Mouse (Mus musculus): ENCODE data around the gene Dcun1d4. TPM values are rescaled to one million over a fixed set of nuclear protein-coding genes. Genes with fewer than 3 reads are reported as not detected.

Gene Dcun1d4
- polyA plus RNA-seq, 1 experiment from 2014 or later = 68.3 TPM

DNA sequence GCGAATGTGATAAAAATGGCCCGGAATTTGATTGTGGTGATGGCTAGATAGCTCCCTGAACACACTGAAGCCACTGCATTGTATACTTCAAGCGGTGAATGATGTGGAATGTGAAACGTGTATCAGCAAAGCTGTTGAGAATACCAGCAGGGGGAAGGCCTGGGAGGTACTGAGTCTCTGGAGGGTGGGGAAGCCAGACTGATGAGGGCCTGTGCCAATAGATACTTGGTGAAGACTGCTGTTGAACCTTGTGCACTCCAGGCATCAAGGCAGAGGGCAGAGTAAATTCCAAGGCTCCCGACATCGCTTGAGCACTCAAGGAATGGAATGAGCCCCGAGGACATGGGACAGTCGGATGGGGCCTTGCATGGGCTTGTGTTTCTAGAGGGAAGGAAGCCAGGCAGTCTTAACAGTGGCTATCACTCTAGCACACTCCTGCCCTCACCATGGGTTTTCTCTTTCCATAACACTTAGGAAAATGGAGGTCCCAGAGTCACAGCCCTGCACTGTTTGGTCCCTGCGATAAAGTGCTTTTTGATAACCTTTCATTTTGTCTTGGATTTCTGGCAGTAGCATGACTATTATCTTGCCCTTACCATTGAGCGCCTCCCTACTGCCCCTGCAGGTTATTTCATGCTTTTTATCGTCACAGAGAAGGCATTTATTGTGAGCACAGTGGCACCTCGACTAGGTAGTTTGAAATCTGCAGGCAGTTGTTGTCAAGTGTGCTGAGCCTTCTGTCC lies 22.4 kb downstream of the Dcun1d4 start:
- Histone ChIP-seq H3K27me3 (ENCODE audit: control insufficient read depth, insufficient read depth, low read length) (no peaks in the 10 kb centered on the region), H3K4me3 (ENCODE audit: low read depth, low read length) (no peak overlapping the region), H3K4me2 (ENCODE audit: low read depth, low read length) (no peak overlapping the region), H3K9me3 (replicated peaks; ENCODE audit: control insufficient read depth, low read length) (no peaks in the 10 kb centered on the region), H3K9ac (replicated peaks; ENCODE audit: low read length) (no peak overlapping the region), H3K27ac (replicated peaks; ENCODE audit: low read depth, low read length) (no peak overlapping the region), H3K36me3 (replicated peaks; ENCODE audit: control insufficient read depth, insufficient read depth, low read depth, low read length) (no peaks in the 10 kb centered on the region), H3K4me1 (ENCODE audit: control insufficient read depth, insufficient read depth, low read length) (no peaks in the 10 kb centered on the region)
- no peak for ATAC-seq (replicated peaks; ENCODE audit: insufficient number of reproducible peaks, low FRiP score, low TSS enrichment, low read depth)
- peak; percentile 14 for DNase-seq (ENCODE audit: low spot score)
- 62% methylated on average over 12 of the region's 12 CpGs for WGBS

DNA sequence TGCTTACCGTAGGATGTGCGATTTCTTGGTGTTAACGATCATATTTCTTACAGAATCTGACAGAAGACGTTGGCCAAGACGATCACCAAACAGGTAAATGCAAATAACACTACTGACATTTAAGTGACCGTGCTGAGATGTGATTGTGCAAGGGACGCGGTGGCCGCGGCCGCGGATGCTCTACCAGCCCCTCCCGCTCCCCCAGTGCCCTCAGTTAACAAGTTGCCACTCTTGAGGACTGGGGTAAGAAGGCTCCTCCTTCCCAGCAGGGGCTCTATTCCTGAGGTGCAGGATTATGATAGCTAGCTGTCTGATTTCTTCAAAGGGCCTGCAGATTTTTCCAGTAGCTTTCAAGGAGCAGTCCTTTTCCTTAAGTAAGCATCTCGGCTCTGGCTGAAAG lies 30.3 kb downstream of the Dcun1d4 start:
- no peak for DNase-seq (ENCODE audit: low spot score)
- no peaks in the 10 kb centered on the region for H3K27me3 ChIP-seq (ENCODE audit: control insufficient read depth, insufficient read depth, low read length)
- H3K9me3 ChIP-seq (replicated peaks; ENCODE audit: control insufficient read depth, low read length) = no peaks in the 10 kb centered on the region
- H3K36me3 ChIP-seq (replicated peaks; ENCODE audit: control insufficient read depth, insufficient read depth, low read depth, low read length) = no peaks in the 10 kb centered on the region; the same call in 1 of the 2 replicates
- 89% methylated on average over 14 of the region's 14 CpGs for WGBS
- H3K27ac ChIP-seq (replicated peaks; ENCODE audit: low read depth, low read length) = no peak overlapping the region
- no peak overlapping the region for H3K4me3 ChIP-seq (ENCODE audit: low read depth, low read length)
- no peak for ATAC-seq (replicated peaks; ENCODE audit: insufficient number of reproducible peaks, low FRiP score, low TSS enrichment, low read depth)
- no peak overlapping the region for H3K9ac ChIP-seq (replicated peaks; ENCODE audit: low read length)
- H3K4me1 ChIP-seq (ENCODE audit: control insufficient read depth, insufficient read depth, low read length) = no peaks in the 10 kb centered on the region
- H3K4me2 ChIP-seq (ENCODE audit: low read depth, low read length) = no peak overlapping the region

DNA sequence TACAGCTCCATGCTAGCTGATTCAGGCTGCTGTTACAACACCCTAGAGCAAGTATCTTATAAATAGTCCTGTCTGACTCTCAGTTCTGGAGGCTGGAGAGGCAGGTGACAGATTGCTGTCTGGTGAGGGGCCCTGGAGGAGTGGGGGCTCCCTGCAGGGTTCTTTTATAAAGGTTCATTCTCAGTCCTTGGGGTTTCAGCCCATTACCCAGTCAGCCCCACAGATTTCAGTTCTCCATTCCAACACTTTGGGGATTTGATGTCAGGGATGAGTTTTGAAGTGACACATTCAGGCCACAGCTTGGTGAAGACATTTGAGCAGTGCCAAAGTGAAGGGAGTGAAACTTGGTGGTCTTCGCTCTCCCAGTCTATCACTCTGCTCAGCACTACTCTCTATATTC lies 31.4 kb downstream of the Dcun1d4 start:
- H3K27me3 ChIP-seq (ENCODE audit: control insufficient read depth, insufficient read depth, low read length) = no peaks in the 10 kb centered on the region
- DNase-seq (ENCODE audit: low spot score) (no peak), ATAC-seq (replicated peaks; ENCODE audit: insufficient number of reproducible peaks, low FRiP score, low TSS enrichment, low read depth) (no peak)
- H3K4me3 ChIP-seq (ENCODE audit: low read depth, low read length) = no peak overlapping the region
- H3K36me3 ChIP-seq (replicated peaks; ENCODE audit: control insufficient read depth, insufficient read depth, low read depth, low read length) = no peaks in the 10 kb centered on the region; the same call in 1 of the 2 replicates
- H3K9ac ChIP-seq (replicated peaks; ENCODE audit: low read length) = no peak overlapping the region
- no peak overlapping the region for H3K4me2 ChIP-seq (ENCODE audit: low read depth, low read length)
- H3K27ac ChIP-seq (replicated peaks; ENCODE audit: low read depth, low read length) = no peak overlapping the region
- H3K9me3 ChIP-seq (replicated peaks; ENCODE audit: control insufficient read depth, low read length) = no peaks in the 10 kb centered on the region
- no peaks in the 10 kb centered on the region for H3K4me1 ChIP-seq (ENCODE audit: control insufficient read depth, insufficient read depth, low read length)
- 90% methylated on average over 1 of the region's 1 CpGs for WGBS

DNA sequence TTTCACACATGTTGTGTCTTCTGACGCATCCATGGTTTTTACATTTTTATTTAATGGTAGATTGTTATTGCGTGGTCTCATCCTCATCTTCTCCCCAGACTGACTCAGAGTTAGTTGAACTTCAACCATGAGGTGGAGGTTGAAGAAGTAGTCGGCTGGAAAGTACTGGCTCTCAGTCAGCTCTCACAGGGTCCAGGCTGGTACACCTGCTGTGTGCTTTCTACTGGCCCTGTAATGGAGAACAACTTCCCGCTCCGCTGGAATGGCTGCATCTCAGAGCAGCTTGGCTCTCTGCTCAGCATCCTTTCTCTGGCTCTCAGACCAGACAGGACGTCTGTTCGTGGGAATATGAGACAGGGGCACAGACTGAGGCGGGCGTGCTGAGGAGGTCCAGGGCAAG lies 31.9 kb downstream of the Dcun1d4 start:
- Histone ChIP-seq H3K4me2 (ENCODE audit: low read depth, low read length) (no peak overlapping the region), H3K27ac (replicated peaks; ENCODE audit: low read depth, low read length) (no peak overlapping the region), H3K4me3 (ENCODE audit: low read depth, low read length) (no peak overlapping the region), H3K9me3 (replicated peaks; ENCODE audit: control insufficient read depth, low read length) (no peaks in the 10 kb centered on the region), H3K4me1 (ENCODE audit: control insufficient read depth, insufficient read depth, low read length) (no peaks in the 10 kb centered on the region), H3K9ac (replicated peaks; ENCODE audit: low read length) (no peak overlapping the region), H3K36me3 (replicated peaks; ENCODE audit: control insufficient read depth, insufficient read depth, low read depth, low read length) (no peaks in the 10 kb centered on the region; the same call in 1 of the 2 replicates), H3K27me3 (ENCODE audit: control insufficient read depth, insufficient read depth, low read length) (no peaks in the 10 kb centered on the region)
- DNase-seq (ENCODE audit: low spot score) = no peak
- 89% methylated on average over 9 of the region's 9 CpGs for WGBS
- no peak for ATAC-seq (replicated peaks; ENCODE audit: insufficient number of reproducible peaks, low FRiP score, low TSS enrichment, low read depth)

DNA sequence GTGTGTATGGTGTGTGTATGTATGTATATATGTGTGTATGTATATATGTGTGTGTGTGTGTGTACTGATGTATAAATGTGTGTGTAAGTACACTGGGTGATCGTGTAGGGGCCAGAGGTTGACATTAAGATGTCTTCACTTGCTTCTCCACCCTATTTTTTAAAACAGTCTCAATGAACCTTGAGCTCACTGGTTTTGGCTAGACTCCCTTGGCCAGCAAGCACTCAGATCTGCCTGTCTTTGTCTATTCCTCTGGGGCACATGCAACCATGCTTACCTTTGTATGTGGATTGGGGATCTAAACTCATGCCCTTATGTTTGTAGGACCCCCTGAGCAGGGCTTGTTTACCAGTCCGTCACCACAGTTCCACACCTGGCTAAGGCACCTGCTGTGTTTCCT lies 33.4 kb downstream of the Dcun1d4 start:
- Histone ChIP-seq H3K9me3 (replicated peaks; ENCODE audit: control insufficient read depth, low read length) (no peaks in the 10 kb centered on the region), H3K27ac (replicated peaks; ENCODE audit: low read depth, low read length) (no peak overlapping the region), H3K27me3 (ENCODE audit: control insufficient read depth, insufficient read depth, low read length) (no peaks in the 10 kb centered on the region), H3K4me1 (ENCODE audit: control insufficient read depth, insufficient read depth, low read length) (no peaks in the 10 kb centered on the region), H3K36me3 (replicated peaks; ENCODE audit: control insufficient read depth, insufficient read depth, low read depth, low read length) (no peaks in the 10 kb centered on the region; the same call in 1 of the 2 replicates), H3K4me3 (ENCODE audit: low read depth, low read length) (no peak overlapping the region), H3K9ac (replicated peaks; ENCODE audit: low read length) (no peak overlapping the region), H3K4me2 (ENCODE audit: low read depth, low read length) (no peak overlapping the region)
- DNase-seq (ENCODE audit: low spot score) = no peak
- ATAC-seq (replicated peaks; ENCODE audit: insufficient number of reproducible peaks, low FRiP score, low TSS enrichment, low read depth) = no peak
- 92% methylated on average over 2 of the region's 2 CpGs for WGBS

DNA sequence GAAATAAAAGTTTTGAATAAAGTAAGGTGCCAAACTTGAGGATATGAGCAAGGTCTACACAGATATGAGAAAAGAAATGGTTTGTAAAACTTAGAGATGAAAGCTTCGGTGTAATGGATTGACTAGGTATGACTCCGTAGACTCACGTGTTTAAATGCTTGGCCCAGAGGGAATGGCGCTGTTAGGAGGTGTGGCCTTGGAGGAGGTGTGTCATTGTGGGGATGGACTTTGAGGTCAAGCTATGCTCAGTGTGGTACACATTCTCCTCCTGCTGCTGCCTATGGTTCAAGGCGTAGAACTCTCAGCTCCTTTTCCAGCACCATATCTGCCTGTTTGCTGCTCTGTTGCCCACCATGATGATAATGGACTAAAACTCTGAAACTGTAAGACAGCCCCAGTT lies 36.5 kb downstream of the Dcun1d4 start:
- ATAC-seq (replicated peaks; ENCODE audit: insufficient number of reproducible peaks, low FRiP score, low TSS enrichment, low read depth) = no peak
- Histone ChIP-seq H3K9ac (replicated peaks; ENCODE audit: low read length) (no peak overlapping the region), H3K9me3 (replicated peaks; ENCODE audit: control insufficient read depth, low read length) (no peaks in the 10 kb centered on the region), H3K4me2 (ENCODE audit: low read depth, low read length) (no peak overlapping the region), H3K4me1 (ENCODE audit: control insufficient read depth, insufficient read depth, low read length) (no peaks in the 10 kb centered on the region), H3K27me3 (ENCODE audit: control insufficient read depth, insufficient read depth, low read length) (no peaks in the 10 kb centered on the region), H3K27ac (replicated peaks; ENCODE audit: low read depth, low read length) (no peak overlapping the region), H3K4me3 (ENCODE audit: low read depth, low read length) (no peak overlapping the region), H3K36me3 (replicated peaks; ENCODE audit: control insufficient read depth, insufficient read depth, low read depth, low read length) (no peaks in the 10 kb centered on the region)
- no peak for DNase-seq (ENCODE audit: low spot score)
- 89% methylated on average over 5 of the region's 5 CpGs for WGBS

DNA sequence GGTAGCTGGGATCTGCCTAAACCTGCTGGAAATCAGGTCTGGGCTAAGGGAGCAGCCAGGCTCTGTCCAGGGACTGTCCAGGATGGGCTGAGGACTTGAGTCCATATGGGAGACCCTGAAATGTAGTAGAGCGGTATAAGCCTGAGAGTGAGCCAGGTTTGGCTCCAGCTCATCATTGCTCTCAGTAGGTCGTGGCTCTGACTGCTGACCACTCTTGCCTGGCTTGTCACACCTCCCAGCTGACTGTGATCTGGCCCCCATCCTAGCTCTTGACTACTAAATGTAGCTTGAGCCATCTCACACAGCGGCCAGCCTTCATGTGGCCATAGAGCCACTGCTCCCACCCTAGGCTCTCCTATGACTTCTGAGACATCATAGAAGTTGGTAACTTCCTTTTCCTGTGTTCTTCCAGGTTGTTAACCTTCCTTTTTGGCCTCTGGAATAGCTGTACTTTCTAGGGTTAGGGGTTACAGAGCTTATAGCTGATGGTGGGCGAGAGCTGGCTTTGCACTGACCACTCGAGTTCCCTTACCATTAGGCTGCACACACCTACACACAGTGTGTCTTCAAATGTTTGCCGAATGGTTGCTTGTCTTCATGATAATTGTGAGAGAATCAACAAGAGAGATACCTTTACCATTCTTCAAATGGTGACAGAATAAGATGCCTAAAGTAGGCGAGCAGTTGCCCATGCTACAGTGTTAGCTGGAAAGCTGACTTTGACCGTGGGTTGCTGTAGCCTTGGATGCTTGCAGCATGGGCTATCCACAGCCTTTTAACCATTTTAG lies 37.8 kb downstream of the Dcun1d4 start:
- DNase-seq (ENCODE audit: low spot score) = no peak
- no peak for ATAC-seq (replicated peaks; ENCODE audit: insufficient number of reproducible peaks, low FRiP score, low TSS enrichment, low read depth)
- H3K4me3 ChIP-seq (ENCODE audit: low read depth, low read length) = no peak overlapping the region
- no peaks in the 10 kb centered on the region for H3K9me3 ChIP-seq (replicated peaks; ENCODE audit: control insufficient read depth, low read length)
- H3K4me1 ChIP-seq (ENCODE audit: control insufficient read depth, insufficient read depth, low read length) = no peaks in the 10 kb centered on the region
- no peak overlapping the region for H3K4me2 ChIP-seq (ENCODE audit: low read depth, low read length)
- H3K36me3 ChIP-seq (replicated peaks; ENCODE audit: control insufficient read depth, insufficient read depth, low read depth, low read length) = no peaks in the 10 kb centered on the region
- H3K9ac ChIP-seq (replicated peaks; ENCODE audit: low read length) = no peak overlapping the region
- H3K27me3 ChIP-seq (ENCODE audit: control insufficient read depth, insufficient read depth, low read length) = no peaks in the 10 kb centered on the region
- no peak overlapping the region for H3K27ac ChIP-seq (replicated peaks; ENCODE audit: low read depth, low read length)
- WGBS = 89% methylated on average over 8 of the region's 8 CpGs

DNA sequence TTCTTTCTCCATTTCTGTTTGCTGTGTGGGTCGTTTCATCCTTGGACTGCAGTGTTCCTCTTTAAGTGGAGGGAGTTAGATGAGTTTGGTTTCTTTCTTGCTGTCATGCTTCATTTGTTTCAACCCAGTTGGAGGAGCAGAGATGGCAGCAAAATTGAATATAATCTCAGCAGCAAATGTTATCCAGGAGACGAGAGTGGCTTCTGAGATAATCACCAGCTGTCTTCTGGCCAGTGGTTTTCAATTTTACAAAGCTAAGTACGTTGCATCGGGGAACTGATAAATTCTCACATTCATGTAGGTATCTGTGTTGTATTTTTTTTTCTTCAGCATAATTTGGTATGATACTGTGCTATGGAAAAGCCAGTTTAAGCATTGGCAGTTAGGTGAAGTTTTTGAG lies 40.0 kb downstream of the Dcun1d4 start:
- no peak for ATAC-seq (replicated peaks; ENCODE audit: insufficient number of reproducible peaks, low FRiP score, low TSS enrichment, low read depth)
- 84% methylated on average over 4 of the region's 4 CpGs for WGBS
- H3K36me3 ChIP-seq (replicated peaks; ENCODE audit: control insufficient read depth, insufficient read depth, low read depth, low read length) = no peaks in the 10 kb centered on the region

More for the DNA sequence above, 40.0 kb downstream of the Dcun1d4 start:
- Histone ChIP-seq H3K4me2 (ENCODE audit: low read depth, low read length) (no peak overlapping the region), H3K4me1 (ENCODE audit: control insufficient read depth, insufficient read depth, low read length) (no peaks in the 10 kb centered on the region), H3K9me3 (replicated peaks; ENCODE audit: control insufficient read depth, low read length) (no peaks in the 10 kb centered on the region), H3K27ac (replicated peaks; ENCODE audit: low read depth, low read length) (no peak overlapping the region), H3K27me3 (ENCODE audit: control insufficient read depth, insufficient read depth, low read length) (no peaks in the 10 kb centered on the region), H3K4me3 (ENCODE audit: low read depth, low read length) (no peak overlapping the region), H3K9ac (replicated peaks; ENCODE audit: low read length) (no peak overlapping the region)
- no peak for DNase-seq (ENCODE audit: low spot score)

All from embryonic facial prominence, embryonic 11.5 days (tissue).